Mouse (Mus musculus): Measurements from ENCODE around the gene Nsa2. TPM values are rescaled to one million over a fixed set of nuclear protein-coding genes. Genes with fewer than 3 reads are reported as not detected.

The Nsa2 gene
- total and polyA plus RNA-seq, 3 experiments = 126 to 305 (median 159) TPM

DNA sequence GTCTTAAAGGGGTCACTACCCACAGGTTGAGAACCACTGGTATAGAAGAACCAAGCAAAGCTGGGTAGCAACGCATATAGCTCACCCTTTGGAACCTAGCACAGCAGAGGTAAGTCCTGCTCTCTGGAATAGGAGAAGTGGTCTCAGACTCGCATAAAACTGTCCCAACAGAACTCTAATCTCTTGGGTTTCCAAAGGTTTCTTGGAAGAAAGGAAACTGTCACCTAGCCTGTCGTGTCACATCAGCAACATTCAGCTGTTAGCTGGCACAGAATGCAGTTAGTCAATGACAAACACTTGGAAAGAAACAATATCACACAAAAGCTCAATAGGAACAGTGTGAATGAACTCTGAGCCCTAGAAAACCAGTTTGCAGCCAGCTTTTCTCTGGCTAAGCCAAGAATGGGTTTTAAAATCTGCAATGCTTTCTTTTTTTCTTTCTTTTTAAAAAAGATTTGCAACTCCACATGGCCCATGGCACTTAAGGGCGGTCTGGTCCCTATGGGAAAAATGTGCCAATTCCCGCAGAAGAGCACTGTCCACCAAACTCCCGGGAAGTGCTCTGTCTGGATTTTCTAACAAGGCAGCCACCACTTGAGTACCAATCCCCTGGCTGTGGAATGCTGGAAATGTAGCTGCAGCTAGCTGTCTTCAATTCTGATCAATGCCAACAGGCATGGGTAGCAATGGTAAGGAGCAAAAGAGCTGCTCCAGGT, 42.5 kb upstream of the Nsa2 start:
- H3K4me3 ChIP-seq (replicated peaks in 1 of 3; ENCODE audit: low read depth in 2 of 3, low read length in 2 of 3, poor library complexity in 1 of 3) = no peak overlapping the region
- no peaks in the 10 kb centered on the region for H3K9me3 ChIP-seq (replicated peaks; ENCODE audit: low read length)
- no peak overlapping the region for H3K4me2 ChIP-seq (ENCODE audit: insufficient read depth, low read depth, poor library complexity, severe bottlenecking)
- no peak overlapping the region for H3K27ac ChIP-seq (ENCODE audit: insufficient read depth, low read depth)
- H3K79me2 ChIP-seq (replicated peaks; ENCODE audit: control insufficient read depth, extremely low read depth, insufficient read depth, poor library complexity, severe bottlenecking) = no peaks in the 10 kb centered on the region
- no peaks in the 10 kb centered on the region for H3K27me3 ChIP-seq (replicated peaks)
- no peak overlapping the region for H3K9ac ChIP-seq (ENCODE audit: insufficient read depth, low read depth)
- H3K36me3 ChIP-seq (replicated peaks in 1 of 2; ENCODE audit: control insufficient read depth in 1 of 2, insufficient read depth in 1 of 2, low read length in 1 of 2) = peaks cover 52 to 89% of the 10 kb centered on the region in 2 experiments
- no peaks in the 10 kb centered on the region for H3K4me1 ChIP-seq (ENCODE audit: control insufficient read depth in 1 of 2, insufficient read depth in 2 of 2)
- in situ Hi-C loops (cut with MboI; ENCODE audit: low pct_ligation_motif_present, low pct_unique_long_range_greater_than_20kb, low sequenced_read_pairs) (no loop called here), dilution Hi-C loops (cut with MboI; ENCODE audit: extremely low pct_ligation_motif_present, extremely low pct_unique_long_range_greater_than_20kb, low sequenced_read_pairs) (no loop called here)
- DNase-seq (ENCODE audit: extremely low read depth) = no peak
- no peak for TF ChIP-seq ELF1 (IDR thresholded peaks at IDR 0.05; ENCODE audit: low read depth, low read length)
- TF ChIP-seq KAT2A (IDR thresholded peaks at IDR 0.05; ENCODE audit: insufficient replicate concordance, low read length) = no peak
- no peak for TF ChIP-seq GABPA (IDR thresholded peaks at IDR 0.05; ENCODE audit: insufficient replicate concordance, low read depth, low read length)
- no peak for TF ChIP-seq MYC (IDR thresholded peaks at IDR 0.05; ENCODE audit: low read depth, low read length)
- no peak for TF ChIP-seq NRF1 (IDR thresholded peaks at IDR 0.05; ENCODE audit: low read depth, low read length)
- TF ChIP-seq MAZ (IDR thresholded peaks at IDR 0.05; ENCODE audit: low read depth, low read length) = no peak
- TF ChIP-seq JUN (IDR thresholded peaks at IDR 0.05; ENCODE audit: insufficient read depth, low read depth, low read length) = no peak
- no peak for TF ChIP-seq TCF12 (IDR thresholded peaks at IDR 0.05; ENCODE audit: low read depth, low read length)

- peaks cover 61 to 93% of the 10 kb centered on the region in 2 experiments for H3K36me3 ChIP-seq (replicated peaks in 1 of 2; ENCODE audit: control insufficient read depth in 1 of 2, insufficient read depth in 1 of 2, low read length in 1 of 2)
These were observed 41.2 kb upstream of the Nsa2 start for GRCm38 (mm10) chr13:97178943-97179342.

DNA sequence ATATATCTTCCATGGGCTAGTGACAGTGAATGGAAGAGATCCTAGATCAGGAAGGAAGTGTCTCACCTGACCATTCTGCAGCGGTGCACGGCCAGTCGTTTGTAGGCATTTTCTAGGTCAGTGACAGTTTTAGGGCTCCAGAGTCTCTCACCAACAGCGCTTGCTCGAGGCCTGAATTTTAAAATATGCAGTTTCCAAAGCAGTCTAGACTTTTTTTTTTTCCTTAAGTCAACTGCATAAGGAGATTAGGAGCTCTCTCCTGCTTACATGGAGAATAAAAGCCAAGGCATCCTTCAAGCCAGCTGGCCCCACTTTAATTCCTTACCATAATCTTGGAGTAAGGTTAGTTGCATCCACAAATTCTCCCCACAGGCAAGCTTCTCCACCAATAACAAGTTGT, 39.0 kb upstream of the Nsa2 start:
- no peak overlapping the region for H3K4me3 ChIP-seq (replicated peaks in 1 of 3; ENCODE audit: low read depth in 2 of 3, low read length in 2 of 3, poor library complexity in 1 of 3)

More at GRCm38 (mm10) chr13:97178943-97179342, 41.2 kb upstream of the Nsa2 start:
- no peak overlapping the region for H3K9ac ChIP-seq (ENCODE audit: insufficient read depth, low read depth)
- no peak overlapping the region for H3K4me3 ChIP-seq (replicated peaks in 1 of 3; ENCODE audit: low read depth in 2 of 3, low read length in 2 of 3, poor library complexity in 1 of 3)
- H3K79me2 ChIP-seq (replicated peaks; ENCODE audit: control insufficient read depth, extremely low read depth, insufficient read depth, poor library complexity, severe bottlenecking) = no peaks in the 10 kb centered on the region
- in situ Hi-C loops (cut with MboI; ENCODE audit: low pct_ligation_motif_present, low pct_unique_long_range_greater_than_20kb, low sequenced_read_pairs) (no loop called here), dilution Hi-C loops (cut with MboI; ENCODE audit: extremely low pct_ligation_motif_present, extremely low pct_unique_long_range_greater_than_20kb, low sequenced_read_pairs) (no loop called here)
- TF ChIP-seq HCFC1 (IDR thresholded peaks at IDR 0.05; ENCODE audit: low read depth, low read length) (no peak), GABPA (IDR thresholded peaks at IDR 0.05; ENCODE audit: insufficient replicate concordance, low read depth, low read length) (no peak), MXI1 (IDR thresholded peaks at IDR 0.05; ENCODE audit: low read depth, low read length) (no peak)
- H3K4me2 ChIP-seq (ENCODE audit: insufficient read depth, low read depth, poor library complexity, severe bottlenecking) = no peak overlapping the region
- H3K27me3 ChIP-seq (replicated peaks) = no peaks in the 10 kb centered on the region
- no peak overlapping the region for H3K27ac ChIP-seq (ENCODE audit: insufficient read depth, low read depth)
- no peaks in the 10 kb centered on the region for H3K4me1 ChIP-seq (ENCODE audit: control insufficient read depth in 1 of 2, insufficient read depth in 2 of 2)
- H3K9me3 ChIP-seq (replicated peaks; ENCODE audit: low read length) = no peaks in the 10 kb centered on the region
- no peak for DNase-seq (ENCODE audit: extremely low read depth)

More for the DNA sequence above, 39.0 kb upstream of the Nsa2 start:
- Histone ChIP-seq H3K79me2 (replicated peaks; ENCODE audit: control insufficient read depth, extremely low read depth, insufficient read depth, poor library complexity, severe bottlenecking) (no peaks in the 10 kb centered on the region), H3K27me3 (replicated peaks) (no peaks in the 10 kb centered on the region), H3K9ac (ENCODE audit: insufficient read depth, low read depth) (no peak overlapping the region), H3K4me2 (ENCODE audit: insufficient read depth, low read depth, poor library complexity, severe bottlenecking) (no peak overlapping the region), H3K4me1 (ENCODE audit: control insufficient read depth in 1 of 2, insufficient read depth in 2 of 2) (no peaks in the 10 kb centered on the region), H3K36me3 (replicated peaks in 1 of 2; ENCODE audit: control insufficient read depth in 1 of 2, insufficient read depth in 1 of 2, low read length in 1 of 2) (peaks cover 71 to 92% of the 10 kb centered on the region in 2 experiments), H3K27ac (ENCODE audit: insufficient read depth, low read depth) (no peak overlapping the region), H3K9me3 (replicated peaks; ENCODE audit: low read length) (no peaks in the 10 kb centered on the region)
- dilution Hi-C loops (cut with MboI; ENCODE audit: extremely low pct_ligation_motif_present, extremely low pct_unique_long_range_greater_than_20kb, low sequenced_read_pairs) (no loop called here), in situ Hi-C loops (cut with MboI; ENCODE audit: low pct_ligation_motif_present, low pct_unique_long_range_greater_than_20kb, low sequenced_read_pairs) (no loop called here)
- no peak for DNase-seq (ENCODE audit: extremely low read depth)
- TF ChIP-seq USF2 (conservative IDR thresholded peaks at IDR 0.05; ENCODE audit: low read depth, low read length) = no peak
- no peak for TF ChIP-seq ZC3H11A (IDR thresholded peaks at IDR 0.05; ENCODE audit: low read depth, low read length)
- TF ChIP-seq USF1 (IDR thresholded peaks at IDR 0.05; ENCODE audit: low read depth, low read length) = no peak
- no peak for TF ChIP-seq ETS1 (conservative IDR thresholded peaks at IDR 0.05; ENCODE audit: low read depth, low read length)
- no peak for TF ChIP-seq MYC (IDR thresholded peaks at IDR 0.05; ENCODE audit: low read depth, low read length)
- no peak for TF ChIP-seq RCOR1 (conservative IDR thresholded peaks at IDR 0.05; ENCODE audit: low read depth, low read length)
- no peak for TF ChIP-seq CHD1 (IDR thresholded peaks at IDR 0.05; ENCODE audit: low read depth, low read length)
- no peak for TF ChIP-seq E2F4 (IDR thresholded peaks at IDR 0.05; ENCODE audit: insufficient replicate concordance, low read depth, low read length)
- TF ChIP-seq KAT2A (IDR thresholded peaks at IDR 0.05; ENCODE audit: insufficient replicate concordance, low read length) = no peak
- no peak for TF ChIP-seq GABPA (IDR thresholded peaks at IDR 0.05; ENCODE audit: insufficient replicate concordance, low read depth, low read length)
- no peak for TF ChIP-seq EP300 (IDR thresholded peaks at IDR 0.05; ENCODE audit: low read length)
- TF ChIP-seq MXI1 (IDR thresholded peaks at IDR 0.05; ENCODE audit: low read depth, low read length) = no peak
- TF ChIP-seq ZKSCAN1 (IDR thresholded peaks at IDR 0.05; ENCODE audit: borderline replicate concordance, low read depth, low read length) = no peak
- no peak for TF ChIP-seq TBP (conservative IDR thresholded peaks at IDR 0.05; ENCODE audit: low read depth, low read length)
- no peak for TF ChIP-seq SIN3A (IDR thresholded peaks at IDR 0.05; ENCODE audit: low read length)
- TF ChIP-seq JUND (conservative IDR thresholded peaks at IDR 0.05; ENCODE audit: low read depth, low read length) = no peak
- TF ChIP-seq MAZ (IDR thresholded peaks at IDR 0.05; ENCODE audit: low read depth, low read length) = no peak
- no peak for TF ChIP-seq MAX (IDR thresholded peaks at IDR 0.05; ENCODE audit: low read length)
- no peak for TF ChIP-seq PAX5 (IDR thresholded peaks at IDR 0.05; ENCODE audit: low read length)

Measured in CH12.LX (cell line).